Mouse (Mus musculus): ENCODE measurements at regions not wholly inside any gene's neighbourhood (a gene's known extent, or its start where the extent isn't known, plus 50 kb on each side); places are given as distances from the start of the nearest gene placed in this dataset.

DNA sequence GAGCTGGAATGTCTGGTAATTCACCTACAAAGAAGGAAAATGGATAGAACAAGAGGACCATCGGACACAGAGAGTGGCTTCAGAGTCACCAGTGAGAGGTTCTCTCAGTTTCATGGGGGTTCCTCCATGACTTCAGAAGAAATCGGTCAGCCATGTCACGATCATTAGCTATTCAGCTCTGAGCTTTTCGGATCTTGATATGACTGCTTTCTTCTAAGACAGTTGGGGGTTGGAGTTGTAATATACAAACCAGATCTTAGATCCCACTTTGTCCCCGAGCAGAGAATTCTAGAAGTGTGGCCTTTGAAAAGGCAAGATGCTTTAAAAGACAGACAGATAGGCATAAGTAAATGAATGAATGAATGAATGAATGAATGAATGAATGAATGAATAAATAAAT is 76.9 kb upstream of the Syt13 start:
- no peak for ATAC-seq
- Histone ChIP-seq H3K4me2 (replicated peaks; ENCODE audit: low read depth) (no peak overlapping the region), H3K4me3 (ENCODE audit: low read depth, low read length) (no peak overlapping the region), H3K27ac (ENCODE audit: low read depth, low read length) (no peak overlapping the region), H3K9me3 (ENCODE audit: control insufficient read depth) (no peaks in the 10 kb centered on the region), H3K36me3 (ENCODE audit: control insufficient read depth, insufficient read depth) (no peaks in the 10 kb centered on the region), H3K27me3 (replicated peaks; ENCODE audit: control insufficient read depth, insufficient read depth, low read length) (no peaks in the 10 kb centered on the region), H3K4me1 (replicated peaks; ENCODE audit: control insufficient read depth, insufficient read depth, low read length) (no peaks in the 10 kb centered on the region), H3K9ac (ENCODE audit: low read depth, low read length) (no peak overlapping the region)
- 92% methylated on average over 5 of the region's 5 CpGs for WGBS
- no peak for TF ChIP-seq CTCF (IDR thresholded peaks at IDR 0.05; ENCODE audit: low read depth)

DNA sequence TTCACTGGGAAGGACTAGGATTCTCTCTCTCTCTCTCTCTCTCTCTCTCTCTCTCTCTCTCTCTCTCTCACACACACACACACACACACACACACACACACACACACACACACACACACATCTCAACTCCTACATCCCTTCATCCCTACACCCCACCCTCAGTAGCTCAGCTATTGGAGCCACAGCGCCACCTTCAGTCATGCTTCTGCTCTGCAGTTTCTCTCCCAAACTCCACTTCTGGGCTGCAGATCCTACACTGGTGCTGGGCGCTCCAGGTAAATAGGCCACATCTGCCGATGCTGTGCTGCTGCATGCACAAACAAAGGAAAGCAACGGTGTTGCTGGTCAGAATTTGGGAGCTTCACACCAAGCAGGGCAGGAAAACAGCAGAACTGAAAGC is 74.9 kb upstream of the Syt13 start:
- TF ChIP-seq CTCF (IDR thresholded peaks at IDR 0.05; ENCODE audit: low read depth): peak; percentile 85
- no peaks in the 10 kb centered on the region for H3K9me3 ChIP-seq (ENCODE audit: control insufficient read depth)
- no peaks in the 10 kb centered on the region for H3K36me3 ChIP-seq (ENCODE audit: control insufficient read depth, insufficient read depth)
- 16% methylated on average over 4 of the region's 4 CpGs for WGBS
- H3K9ac ChIP-seq (ENCODE audit: low read depth, low read length): no peak overlapping the region
- H3K4me1 ChIP-seq (replicated peaks; ENCODE audit: control insufficient read depth, insufficient read depth, low read length): no peaks in the 10 kb centered on the region
- no peak overlapping the region for H3K4me3 ChIP-seq (ENCODE audit: low read depth, low read length)
- H3K27me3 ChIP-seq (replicated peaks; ENCODE audit: control insufficient read depth, insufficient read depth, low read length): no peaks in the 10 kb centered on the region
- no peak overlapping the region for H3K4me2 ChIP-seq (replicated peaks; ENCODE audit: low read depth)
- no peak overlapping the region for H3K27ac ChIP-seq (ENCODE audit: low read depth, low read length)
- ATAC-seq: no peak

DNA sequence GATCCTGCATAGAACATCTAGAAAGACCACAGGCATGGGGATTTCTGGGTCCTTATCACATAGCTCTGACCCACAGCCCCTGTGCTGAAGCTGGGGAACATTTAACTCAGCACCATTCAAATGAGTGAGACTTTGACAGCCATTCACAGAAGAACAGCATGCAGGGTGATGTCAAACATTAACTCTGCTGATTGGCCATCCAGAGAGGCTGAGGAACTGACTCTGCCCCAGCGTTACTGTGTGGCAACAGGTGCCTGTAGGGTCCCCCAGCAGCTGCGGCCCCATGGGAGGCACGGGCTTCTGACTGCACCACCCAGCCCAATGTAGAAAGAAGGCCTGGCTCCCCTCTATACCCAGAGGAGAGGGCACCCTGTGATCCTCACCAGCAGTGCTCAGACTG is 73.3 kb upstream of the Syt13 start:
- Histone ChIP-seq H3K4me3 (ENCODE audit: low read depth, low read length) (no peak overlapping the region), H3K27ac (ENCODE audit: low read depth, low read length) (no peak overlapping the region), H3K36me3 (ENCODE audit: control insufficient read depth, insufficient read depth) (no peaks in the 10 kb centered on the region), H3K4me2 (replicated peaks; ENCODE audit: low read depth) (no peak overlapping the region), H3K9ac (ENCODE audit: low read depth, low read length) (no peak overlapping the region), H3K4me1 (replicated peaks; ENCODE audit: control insufficient read depth, insufficient read depth, low read length) (no peaks in the 10 kb centered on the region), H3K9me3 (ENCODE audit: control insufficient read depth) (no peaks in the 10 kb centered on the region), H3K27me3 (replicated peaks; ENCODE audit: control insufficient read depth, insufficient read depth, low read length) (no peaks in the 10 kb centered on the region)
- no peak for ATAC-seq
- TF ChIP-seq CTCF (IDR thresholded peaks at IDR 0.05; ENCODE audit: low read depth): no peak
- 27% methylated on average over 3 of the region's 3 CpGs for WGBS

DNA sequence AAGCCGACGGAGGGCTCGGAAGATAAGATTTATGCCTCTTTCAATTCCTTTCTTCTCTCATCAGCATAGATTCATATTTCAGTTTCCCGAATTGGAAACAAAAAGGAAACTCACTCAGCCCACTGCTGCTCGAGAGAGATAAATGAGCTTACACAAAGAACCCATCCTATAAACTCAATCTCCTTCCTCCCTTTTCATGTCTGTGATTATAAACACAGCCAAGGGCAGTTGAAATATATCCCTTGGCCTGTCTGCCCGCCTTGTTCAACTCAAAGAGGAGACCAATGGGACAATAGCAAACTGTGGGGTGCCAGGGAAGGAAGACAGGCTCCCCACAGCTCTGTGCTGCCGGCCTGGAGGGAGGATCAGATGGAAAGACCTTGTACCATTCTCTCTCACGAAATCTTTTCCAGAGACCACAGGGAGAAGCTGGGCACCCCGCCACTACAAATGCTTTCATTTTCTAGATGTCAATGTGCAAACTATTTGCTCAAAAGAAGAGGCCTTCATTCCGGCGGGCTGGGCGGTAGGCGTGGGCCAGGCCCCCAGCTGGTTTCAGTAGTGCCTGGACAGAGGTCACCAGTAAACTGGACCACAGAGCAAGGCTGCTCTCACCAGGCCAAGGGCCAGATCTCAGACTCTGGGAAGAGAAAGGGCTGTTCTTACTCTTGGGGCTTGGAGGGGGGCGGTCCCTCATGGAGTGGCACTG is 69.7 kb upstream of the Syt13 start:
- Histone ChIP-seq H3K9me3 (ENCODE audit: control insufficient read depth) (no peaks in the 10 kb centered on the region), H3K4me3 (ENCODE audit: low read depth, low read length) (no peak overlapping the region), H3K9ac (ENCODE audit: low read depth, low read length) (no peak overlapping the region), H3K27me3 (replicated peaks; ENCODE audit: control insufficient read depth, insufficient read depth, low read length) (no peaks in the 10 kb centered on the region), H3K27ac (ENCODE audit: low read depth, low read length) (no peak overlapping the region), H3K4me2 (replicated peaks; ENCODE audit: low read depth) (0 out of 2 replicates have a peak overlapping the region, but pooled peaks have one; percentile 10), H3K4me1 (replicated peaks; ENCODE audit: control insufficient read depth, insufficient read depth, low read length) (no peaks in the 10 kb centered on the region), H3K36me3 (ENCODE audit: control insufficient read depth, insufficient read depth) (no peaks in the 10 kb centered on the region)
- no peak for TF ChIP-seq CTCF (IDR thresholded peaks at IDR 0.05; ENCODE audit: low read depth)
- 31% methylated on average over 14 of the region's 14 CpGs for WGBS
- no peak for ATAC-seq

DNA sequence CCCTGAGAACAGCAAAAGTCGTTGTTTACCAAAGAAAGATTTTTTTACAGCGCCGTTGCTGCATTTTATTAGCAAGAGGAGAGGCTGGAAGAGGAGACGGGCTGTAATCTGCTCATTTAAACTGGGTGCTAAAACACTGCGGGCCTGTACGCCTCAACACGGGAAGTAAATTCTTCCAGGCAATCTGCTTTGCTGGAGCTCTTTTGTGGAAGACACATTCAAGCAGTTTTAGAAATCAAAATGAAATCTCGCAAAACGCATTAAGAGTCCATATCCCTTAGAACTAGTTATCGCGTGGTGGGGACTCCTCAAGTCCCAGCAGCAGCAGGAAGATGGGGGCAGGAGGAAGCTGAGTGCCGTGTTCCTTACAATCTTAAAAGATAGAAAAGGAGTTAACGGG is 65.9 kb upstream of the Syt13 start:
- Histone ChIP-seq H3K4me3 (ENCODE audit: low read depth, low read length) (no peak overlapping the region), H3K27me3 (replicated peaks; ENCODE audit: control insufficient read depth, insufficient read depth, low read length) (no peaks in the 10 kb centered on the region), H3K9ac (ENCODE audit: low read depth, low read length) (no peak overlapping the region), H3K4me2 (replicated peaks; ENCODE audit: low read depth) (no peak overlapping the region), H3K27ac (ENCODE audit: low read depth, low read length) (no peak overlapping the region), H3K36me3 (ENCODE audit: control insufficient read depth, insufficient read depth) (no peaks in the 10 kb centered on the region), H3K4me1 (replicated peaks; ENCODE audit: control insufficient read depth, insufficient read depth, low read length) (no peaks in the 10 kb centered on the region), H3K9me3 (ENCODE audit: control insufficient read depth) (no peaks in the 10 kb centered on the region)
- WGBS: 63% methylated on average over 13 of the region's 13 CpGs
- ATAC-seq: no peak
- TF ChIP-seq CTCF (IDR thresholded peaks at IDR 0.05; ENCODE audit: low read depth): no peak

DNA sequence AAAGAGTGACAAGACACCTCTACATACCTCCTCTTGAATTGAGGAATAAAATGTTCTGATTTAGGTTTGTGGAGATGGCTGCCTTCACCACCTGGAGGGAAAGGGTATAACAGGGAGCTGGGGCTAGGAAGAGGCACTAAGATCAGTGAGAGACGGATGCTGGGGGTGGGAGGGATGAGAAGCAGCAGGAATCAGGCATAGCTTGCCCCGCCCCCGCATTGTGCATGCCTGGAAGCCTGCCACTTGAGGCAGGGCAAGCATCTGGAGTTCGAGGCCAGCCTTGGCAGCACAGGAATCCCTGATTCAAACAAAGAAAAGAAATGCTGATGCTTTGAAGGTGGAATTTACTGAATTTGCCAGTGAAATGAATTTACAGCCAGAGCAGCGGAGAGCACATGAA is 63.6 kb upstream of the Syt13 start:
- WGBS: 56% methylated on average over 5 of the region's 5 CpGs
- Histone ChIP-seq H3K27ac (ENCODE audit: low read depth, low read length) (no peak overlapping the region), H3K36me3 (ENCODE audit: control insufficient read depth, insufficient read depth) (no peaks in the 10 kb centered on the region), H3K27me3 (replicated peaks; ENCODE audit: control insufficient read depth, insufficient read depth, low read length) (no peaks in the 10 kb centered on the region), H3K4me3 (ENCODE audit: low read depth, low read length) (no peak overlapping the region), H3K4me1 (replicated peaks; ENCODE audit: control insufficient read depth, insufficient read depth, low read length) (no peaks in the 10 kb centered on the region), H3K9me3 (ENCODE audit: control insufficient read depth) (no peaks in the 10 kb centered on the region), H3K4me2 (replicated peaks; ENCODE audit: low read depth) (no peak overlapping the region), H3K9ac (ENCODE audit: low read depth, low read length) (no peak overlapping the region)
- no peak for ATAC-seq
- no peak for TF ChIP-seq CTCF (IDR thresholded peaks at IDR 0.05; ENCODE audit: low read depth)

DNA sequence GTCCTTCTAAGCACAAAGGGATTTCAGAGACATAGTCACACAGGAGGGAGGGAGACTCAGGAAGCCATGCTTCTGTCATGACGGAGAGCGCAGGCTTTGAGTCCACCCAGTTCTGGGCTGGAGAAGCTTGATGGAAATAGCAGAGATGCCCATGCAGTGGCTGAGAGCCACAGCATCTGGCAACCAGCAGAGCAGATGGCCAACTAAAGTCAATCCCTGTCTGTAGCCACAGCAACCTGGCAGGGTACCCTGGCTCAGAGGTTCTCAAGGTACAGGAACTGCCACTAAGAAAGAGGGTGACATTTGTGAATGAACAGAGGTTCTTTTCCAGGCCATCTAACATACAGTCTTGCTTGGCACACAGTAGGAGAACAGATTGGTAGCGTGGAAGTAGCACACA is 61.7 kb upstream of the Syt13 start:
- Histone ChIP-seq H3K9me3 (ENCODE audit: control insufficient read depth) (no peaks in the 10 kb centered on the region), H3K27me3 (replicated peaks; ENCODE audit: control insufficient read depth, insufficient read depth, low read length) (no peaks in the 10 kb centered on the region), H3K36me3 (ENCODE audit: control insufficient read depth, insufficient read depth) (no peaks in the 10 kb centered on the region), H3K27ac (ENCODE audit: low read depth, low read length) (no peak overlapping the region), H3K9ac (ENCODE audit: low read depth, low read length) (no peak overlapping the region), H3K4me1 (replicated peaks; ENCODE audit: control insufficient read depth, insufficient read depth, low read length) (no peaks in the 10 kb centered on the region), H3K4me2 (replicated peaks; ENCODE audit: low read depth) (no peak overlapping the region), H3K4me3 (ENCODE audit: low read depth, low read length) (no peak overlapping the region)
- ATAC-seq: no peak
- TF ChIP-seq CTCF (IDR thresholded peaks at IDR 0.05; ENCODE audit: low read depth): no peak
- WGBS: 86% methylated on average over 3 of the region's 3 CpGs

All from intestine, postnatal 0 days (tissue).